Mouse (Mus musculus): ENCODE measurements around the gene Proser1.

The Proser1 gene

GRCm38 (mm10) chr3:53466481-53466880 lies 3.0 kb downstream of the Proser1 start:
- DNase-seq (ENCODE audit: low read depth, low spot score) = no peak

- no peak for DNase-seq (ENCODE audit: low read depth, low spot score)
Measured at GRCm38 (mm10) chr3:53467356-53467755, 3.9 kb downstream of the Proser1 start.

- no peak for DNase-seq (ENCODE audit: low read depth, low spot score)
Measured at GRCm38 (mm10) chr3:53469650-53470049, 6.2 kb downstream of the Proser1 start.

GRCm38 (mm10) chr3:53472061-53472460 lies 8.6 kb downstream of the Proser1 start:
- no peak for DNase-seq (ENCODE audit: low read depth, low spot score)

DNA sequence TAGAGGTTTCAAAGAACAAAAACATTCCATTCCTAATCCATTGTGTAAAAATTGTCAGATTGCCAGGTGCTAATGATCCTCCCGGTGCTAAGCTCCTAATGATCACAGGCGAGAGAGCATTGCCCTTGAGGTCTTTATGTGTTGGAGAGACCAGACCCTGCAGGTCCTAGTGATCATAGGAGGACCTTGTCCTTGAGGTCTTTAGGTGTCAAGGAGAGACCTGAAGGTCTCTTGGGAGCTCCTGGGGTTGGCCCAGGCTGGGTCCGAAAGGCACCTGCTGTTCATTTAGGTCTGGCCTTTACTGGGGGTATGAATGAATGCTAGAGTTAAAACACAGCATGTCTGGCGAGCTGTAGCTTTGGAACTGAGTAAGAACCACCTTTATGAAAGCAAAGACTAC lies 10.7 kb downstream of the Proser1 start:
- no peak for DNase-seq (ENCODE audit: low read depth, low spot score)

DNA sequence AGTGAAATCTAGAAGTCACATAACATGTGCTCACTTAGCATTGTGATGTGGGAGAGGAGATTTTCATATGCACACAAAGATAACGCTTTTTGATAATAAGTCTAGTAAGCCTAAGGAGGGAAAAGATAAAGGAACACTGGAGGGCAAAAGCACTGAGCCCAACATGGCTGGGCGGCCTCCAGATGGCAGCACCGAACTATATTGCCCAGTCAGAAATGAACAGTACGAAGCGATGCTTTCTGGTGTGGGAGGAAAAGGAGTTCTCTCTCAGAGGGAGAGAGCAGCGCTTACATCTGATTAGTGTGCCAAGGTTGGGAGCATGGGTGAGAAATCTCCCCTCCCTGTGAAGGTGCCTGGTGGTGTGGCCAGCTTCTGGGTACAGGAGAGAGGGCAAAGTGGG lies 12.4 kb downstream of the Proser1 start:
- no peak for DNase-seq (ENCODE audit: low read depth, low spot score)

DNA sequence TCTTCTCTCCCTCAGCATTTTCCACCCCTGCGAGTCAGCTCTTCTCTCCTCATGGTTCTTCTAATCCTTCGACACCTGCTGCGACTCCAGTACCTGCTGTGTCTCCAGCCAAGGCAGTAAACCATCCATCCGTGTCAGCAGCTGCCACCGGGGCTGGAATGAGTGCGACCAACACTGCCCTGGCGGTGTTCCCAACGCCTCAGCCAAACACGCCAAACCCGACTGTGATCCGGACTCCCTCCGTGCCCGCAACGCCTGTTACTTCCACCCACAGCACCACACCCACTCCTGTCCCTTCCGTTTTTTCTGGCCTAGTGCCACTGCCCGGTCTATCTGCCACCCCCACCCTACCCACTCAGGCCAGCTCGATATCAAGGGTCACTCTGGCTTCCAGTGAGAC lies 14.0 kb downstream of the Proser1 start:
- DNase-seq (ENCODE audit: low read depth, low spot score) = no peak

DNA sequence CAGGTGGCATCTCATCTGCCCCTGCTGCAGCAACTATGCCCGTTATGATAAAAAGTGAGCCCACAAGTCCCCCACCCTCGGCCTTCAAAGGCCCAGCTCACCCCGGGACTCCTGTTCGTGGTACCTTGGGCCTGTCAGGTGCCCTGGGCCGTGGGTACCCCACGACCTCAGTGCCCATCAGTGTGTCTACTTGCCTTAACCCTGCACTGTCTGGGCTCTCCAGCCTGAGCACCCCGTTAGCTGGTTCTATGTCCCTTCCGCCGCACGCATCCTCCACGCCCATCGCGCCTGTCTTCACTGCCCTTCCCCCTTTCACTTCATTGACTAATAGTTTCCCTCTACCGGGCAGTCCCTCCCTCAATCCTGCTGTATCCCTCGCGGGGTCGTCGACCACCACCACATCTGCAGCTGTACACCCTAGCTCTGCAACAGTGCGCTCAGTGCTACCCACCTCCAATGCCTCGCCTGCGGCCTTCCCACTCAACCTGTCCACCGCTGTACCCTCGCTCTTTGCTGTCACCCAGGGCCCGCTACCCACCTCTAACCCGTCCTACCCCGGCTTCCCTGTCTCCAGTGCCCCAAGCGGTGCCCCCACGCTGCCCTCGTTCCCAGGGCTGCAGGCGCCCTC lies 15.1 kb downstream of the Proser1 start:
- no peak for DNase-seq (ENCODE audit: low read depth, low spot score)

GRCm38 (mm10) chr3:53483414-53484059 lies 20.1 kb downstream of the Proser1 start:
- DNase-seq (ENCODE audit: low read depth, low spot score) = no peak

GRCm38 (mm10) chr3:53486561-53486960 lies 23.1 kb downstream of the Proser1 start:
- DNase-seq (ENCODE audit: low read depth, low spot score) = no peak

GRCm38 (mm10) chr3:53486996-53487576 lies 23.6 kb downstream of the Proser1 start:
- no peak for DNase-seq (ENCODE audit: low read depth, low spot score)

- DNase-seq (ENCODE audit: low read depth, low spot score) = no peak
Measured at GRCm38 (mm10) chr3:53488353-53488752, 24.9 kb downstream of the Proser1 start, which contains the start of gene Stoml3. TSS of gene Stoml3 (plus strand) at chr3:53488653.

DNA sequence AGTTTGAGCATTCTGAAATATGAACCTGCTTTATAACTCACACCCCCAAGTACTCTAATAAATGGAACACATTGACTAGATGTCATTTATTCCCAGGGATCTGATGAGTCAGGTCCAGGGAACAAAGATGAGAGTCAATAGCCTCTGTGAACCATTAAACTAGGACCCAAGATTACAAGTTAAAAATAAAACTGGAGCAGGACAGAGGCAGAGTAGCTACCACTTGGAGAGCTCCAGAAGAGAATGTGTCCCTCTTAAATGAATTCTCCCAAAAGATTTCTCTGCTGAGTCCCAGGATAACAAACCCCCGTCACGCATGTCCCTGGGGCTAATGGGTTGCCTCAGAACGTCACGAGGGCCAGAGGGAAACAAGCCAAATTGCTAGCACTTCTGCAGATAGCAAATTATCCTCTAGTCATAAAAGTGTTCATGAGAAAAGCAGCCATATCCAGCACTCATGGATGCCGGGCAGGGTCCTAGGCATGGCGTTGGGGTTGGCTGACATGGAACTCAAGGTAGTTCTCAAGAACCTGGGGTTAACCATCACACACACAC lies 35.0 kb downstream of the Proser1 start:
- DNase-seq (ENCODE audit: low read depth, low spot score) = no peak

- no peak for DNase-seq (ENCODE audit: low read depth, low spot score)
Measured at GRCm38 (mm10) chr3:53502428-53502827, 39.0 kb downstream of the Proser1 start.

DNA sequence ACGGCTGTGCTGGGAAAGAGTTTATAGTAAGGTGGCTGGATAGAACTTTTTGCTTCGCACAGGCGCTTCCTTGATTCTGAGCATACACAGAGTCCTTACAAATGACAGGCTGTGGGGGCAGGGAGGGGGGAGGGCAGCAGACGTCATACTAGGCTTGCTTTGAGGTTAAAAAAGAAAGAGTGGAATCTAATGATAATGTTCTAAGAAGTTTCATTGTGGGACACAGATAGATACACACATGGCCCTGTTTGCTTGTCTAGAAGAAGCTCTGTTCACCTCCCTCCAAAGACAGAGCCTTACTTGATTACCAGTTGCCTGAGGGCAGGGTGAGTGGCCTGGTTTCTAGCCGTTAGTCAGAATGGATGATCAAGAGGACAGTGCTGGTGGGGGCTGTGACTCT lies 49.6 kb downstream of the Proser1 start:
- DNase-seq (ENCODE audit: low read depth, low spot score) = no peak

- DNase-seq (ENCODE audit: low read depth, low spot score) = no peak
Measured at GRCm38 (mm10) chr3:53514221-53515065, 51.0 kb downstream of the Proser1 start.

- DNase-seq (ENCODE audit: low read depth, low spot score) = no peak
Measured at GRCm38 (mm10) chr3:53522794-53523193, 59.3 kb downstream of the Proser1 start.

- peak; percentile 34 for DNase-seq (ENCODE audit: low read depth, low spot score)
Measured at GRCm38 (mm10) chr3:53525737-53526136, 62.3 kb downstream of the Proser1 start.

DNA sequence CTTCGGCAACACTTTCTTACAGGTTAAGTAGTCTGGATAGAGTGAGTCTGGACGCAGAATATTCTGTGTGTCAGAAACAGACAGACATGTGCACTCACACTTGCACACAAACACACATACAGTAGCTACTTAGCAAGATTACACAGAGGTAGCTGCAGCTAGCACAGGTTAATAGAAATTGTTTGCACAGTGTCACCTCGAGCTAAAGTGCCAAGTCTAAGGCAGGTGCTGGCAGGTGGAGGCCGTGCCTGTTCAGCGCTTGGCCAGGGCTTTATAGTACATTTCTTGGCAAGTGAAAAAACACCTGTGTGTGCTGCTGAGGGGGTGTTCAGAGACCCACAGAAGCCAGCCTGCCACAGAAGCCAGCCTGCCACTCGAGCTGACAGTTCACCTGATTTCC lies 66.8 kb downstream of the Proser1 start:
- no peak for DNase-seq (ENCODE audit: low read depth, low spot score)

Data from retina, adult 2 months (tissue).